Mouse (Mus musculus): Measurements from ENCODE around the gene Srgap1.

- TF ChIP-seq POLR2A (IDR thresholded peaks at IDR 0.05; ENCODE audit: insufficient read length, low read depth) = no peak
- no peak for TF ChIP-seq REST (IDR thresholded peaks at IDR 0.05; ENCODE audit: insufficient read depth, insufficient read length)
- TF ChIP-seq E2F4 (IDR thresholded peaks at IDR 0.05; ENCODE audit: insufficient read depth) = no peak
- no peak for TF ChIP-seq MYOD1 (IDR thresholded peaks at IDR 0.05; ENCODE audit: control insufficient read depth in 1 of 3, insufficient read length in 2 of 3, low read depth in 2 of 3)
- TF ChIP-seq TCF12 (IDR thresholded peaks at IDR 0.05; ENCODE audit: insufficient read depth, poor library complexity, severe bottlenecking) = no peak
Measured at GRCm38 (mm10) chr10:122046904-122047726, at the start of gene Srgap1.

Data from myocyte (in vitro differentiated cells).